Mouse (Mus musculus) stomach, embryonic 14.5 days (tissue): ENCODE data around the gene Slfn14. TPM values are rescaled to one million over a fixed set of nuclear protein-coding genes. Genes with fewer than 3 reads are reported as not detected.

Source experiments
- ATAC-seq: fragments of 200-750 bp; cut with Nextera tagmentation; 2 replicates; pipeline ENCODE4 v1.8.0; 2017; ENCODE audit warnings: low read depth, moderate TSS enrichment; ENCODE audit not compliant: insufficient number of reproducible peaks, insufficient read depth, low FRiP score
- H3K27ac ChIP-seq: fragments of 300-500 bp; sonication (generic); 2 replicates; pipeline ENCODE4 v1.5.1; 2014; ENCODE audit warnings: mild to moderate bottlenecking, low read length, moderate library complexity, mixed read lengths
- H3K27me3 ChIP-seq: fragments of 300-500 bp; sonication (generic); 2 replicates; pipeline ENCODE4 v1.6.1; 2014; ENCODE audit warnings: low read length, control low read depth, mixed read lengths; ENCODE audit not compliant: control insufficient read depth, insufficient read depth
- H3K36me3 ChIP-seq: fragments of 300-500 bp; sonication (generic); 2 replicates; pipeline ENCODE4 v1.6.1; 2014; ENCODE audit warnings: mild to moderate bottlenecking, control low read depth, low read length, moderate library complexity, mixed read lengths; ENCODE audit not compliant: control insufficient read depth, insufficient read depth
- H3K4me1 ChIP-seq: fragments of 300-500 bp; sonication (generic); 2 replicates; pipeline ENCODE4 v1.6.1; 2014; ENCODE audit warnings: low read length, control low read depth, mixed read lengths; ENCODE audit not compliant: control insufficient read depth, insufficient read depth
- H3K4me2 ChIP-seq: fragments of 300-500 bp; sonication (generic); replicated peaks from 2 replicates; pipeline ENCODE4 v1.6.1; 2014; ENCODE audit warnings: low read depth, low read length, control low read depth
- H3K4me3 ChIP-seq: fragments of 300-500 bp; sonication (generic); 2 replicates; pipeline ENCODE4 v1.5.1; 2014; ENCODE audit warnings: low read depth, low read length, control low read depth
- H3K9ac ChIP-seq: fragments of 300-500 bp; sonication (generic); replicated peaks from 2 replicates; pipeline ENCODE4 v1.6.1; 2014; ENCODE audit warnings: low read depth, mild to moderate bottlenecking, control low read depth, low read length, moderate library complexity, mixed read lengths
- H3K9me3 ChIP-seq: fragments of 300-500 bp; sonication (generic); 2 replicates; pipeline ENCODE4 v1.6.1; 2016; ENCODE audit warnings: low read depth, low read length, control low read depth; ENCODE audit not compliant: control insufficient read depth
- WGBS: fragments of 180-500 bp; shearing (Covaris S2); extraction: QIAGEN DNeasy Blood & Tissue Kit; methylation state at CpG from one replicate; pipeline ENCODE4 v1.1.7; 2014; 5-methylcytosine and 5-hydroxymethylcytosine counted together
- polyA plus RNA-seq: library from polyadenylated mRNA; unstranded; fragments of >200 nt; fragmentation: Nextera tagmentation; extraction: Ambion mirVana; gene quantifications from 2 replicates; pipeline ENCODE4 v1.2.1, GENCODE M21; 2014

The Slfn14 gene
- polyA plus RNA-seq, 1 experiment from 2014 or later, result 0.14 TPM

DNA sequence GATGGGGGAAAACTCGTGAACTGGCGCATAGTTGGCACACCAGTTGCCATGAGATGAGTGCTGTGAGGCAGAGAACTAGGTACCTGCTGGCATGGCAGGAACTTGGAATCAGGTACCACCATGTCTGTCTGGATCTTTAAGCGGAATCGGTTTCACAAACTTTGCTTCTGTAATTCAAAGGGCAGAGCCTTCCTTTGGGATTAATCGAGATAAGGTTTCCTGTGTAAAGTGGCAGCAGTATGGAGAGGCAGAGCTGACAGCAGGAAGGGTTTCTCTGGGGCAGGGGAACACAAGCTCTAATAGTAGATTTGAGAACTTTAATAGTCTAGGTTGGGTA lies 5.7 kb upstream of the Slfn14 start:
- Histone ChIP-seq H3K4me3 (peak overlapping the region; percentile 43), H3K4me1 (peaks cover 12% of the 10 kb centered on the region; the same call in 1 of the 2 replicates), H3K9me3 (no peaks in the 10 kb centered on the region), H3K27ac (no peak overlapping the region), H3K36me3 (peaks cover 11% of the 10 kb centered on the region), H3K27me3 (no peaks in the 10 kb centered on the region), H3K9ac (peak overlapping the region; percentile 60), H3K4me2 (peak overlapping the region; percentile 54)
- WGBS, result 0% methylated on average over 5 of the region's 5 CpGs
- ATAC-seq, result no peak

DNA sequence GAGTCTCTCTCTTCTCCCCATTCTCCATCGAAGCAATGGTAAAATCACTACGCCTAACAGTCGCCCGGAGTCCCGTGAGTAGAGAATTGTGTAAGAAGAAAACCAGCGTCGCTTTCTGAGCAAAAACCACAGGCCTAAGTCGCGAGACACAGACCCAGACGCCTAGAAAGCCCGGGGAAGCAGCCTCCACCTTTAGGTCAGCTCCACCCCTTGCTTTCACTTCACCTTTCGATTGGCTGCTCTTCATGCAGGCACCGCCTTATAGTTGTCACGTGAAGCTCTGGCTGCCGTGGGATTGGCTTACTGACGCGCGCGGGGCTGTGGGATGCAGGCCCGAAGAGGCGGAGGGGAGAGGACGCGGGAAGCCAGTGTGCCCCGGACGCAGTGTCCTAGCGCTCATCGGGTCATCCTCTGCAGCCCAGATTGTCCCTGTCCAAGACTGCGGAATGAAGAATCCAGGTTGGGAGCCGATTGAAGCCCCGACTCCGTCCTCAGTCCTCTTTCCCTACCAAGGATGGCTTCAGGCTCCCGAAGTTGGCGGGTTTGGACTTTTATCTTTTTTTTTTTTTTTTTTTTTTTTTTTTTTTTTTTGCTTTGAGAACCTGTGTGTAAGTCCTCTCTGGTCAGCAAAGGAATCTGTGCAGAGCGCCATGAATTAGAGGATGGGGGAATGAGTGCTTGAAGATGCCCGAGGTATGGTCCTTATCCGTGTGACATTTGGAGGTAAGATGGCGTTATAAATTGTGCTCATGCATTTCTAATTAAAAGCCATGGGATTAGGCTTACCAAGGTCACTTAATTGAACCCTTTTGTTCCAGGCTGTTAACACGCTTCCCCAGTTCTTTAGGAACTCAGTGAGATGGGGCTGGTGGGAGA lies 5.1 kb upstream of the Slfn14 start:
- H3K9me3 ChIP-seq, result no peaks in the 10 kb centered on the region
- H3K9ac ChIP-seq, result peak overlapping the region; percentile 60
- peaks cover 12% of the 10 kb centered on the region; the same call in 1 of the 2 replicates for H3K4me1 ChIP-seq
- peak overlapping the region; percentile 68 for H3K27ac ChIP-seq
- peaks cover 11% of the 10 kb centered on the region for H3K36me3 ChIP-seq
- peak overlapping the region; percentile 54 for H3K4me2 ChIP-seq
- ATAC-seq, result peak; percentile 100
- under 1% methylated on average over 38 of the region's 38 CpGs for WGBS
- no peaks in the 10 kb centered on the region for H3K27me3 ChIP-seq
- H3K4me3 ChIP-seq, result peak overlapping the region; percentile 43

DNA sequence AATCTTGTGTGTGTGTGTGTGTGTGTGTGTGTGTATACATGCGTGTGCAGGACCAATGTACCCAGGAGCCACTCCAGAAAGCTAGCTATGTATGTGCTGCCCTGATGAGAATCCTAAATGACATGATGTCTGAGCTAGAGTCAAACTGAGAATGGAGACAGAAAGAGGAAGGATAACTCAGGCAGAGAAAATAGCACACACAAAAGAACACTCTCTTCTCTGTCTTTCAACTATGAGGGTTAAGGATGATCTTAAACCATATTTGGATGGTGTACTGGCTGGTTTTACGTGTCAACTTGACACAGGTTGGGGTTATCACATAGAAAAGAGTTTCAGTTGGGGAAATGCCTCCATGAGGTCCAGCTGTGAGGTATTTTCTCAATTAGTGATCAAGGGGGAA lies 3.1 kb upstream of the Slfn14 start:
- no peak for ATAC-seq
- Histone ChIP-seq H3K4me3 (no peak overlapping the region), H3K4me2 (no peak overlapping the region), H3K9ac (no peak overlapping the region), H3K27ac (no peak overlapping the region), H3K36me3 (no peaks in the 10 kb centered on the region), H3K4me1 (peaks cover 12% of the 10 kb centered on the region; the same call in 1 of the 2 replicates), H3K27me3 (no peaks in the 10 kb centered on the region), H3K9me3 (no peaks in the 10 kb centered on the region)
- WGBS, result 79% methylated on average over 2 of the region's 2 CpGs

- Histone ChIP-seq H3K36me3 (no peaks in the 10 kb centered on the region), H3K9ac (no peak overlapping the region), H3K27me3 (no peaks in the 10 kb centered on the region), H3K4me2 (no peak overlapping the region), H3K4me3 (no peak overlapping the region), H3K9me3 (no peaks in the 10 kb centered on the region), H3K27ac (no peak overlapping the region), H3K4me1 (peaks cover 12% of the 10 kb centered on the region; the same call in 1 of the 2 replicates)
- ATAC-seq, result no peak
- 88% methylated on average over 5 of the region's 5 CpGs for WGBS
Observed at GRCm38 (mm10) chr11:83289036-83289435, 2.5 kb upstream of the Slfn14 start.

DNA sequence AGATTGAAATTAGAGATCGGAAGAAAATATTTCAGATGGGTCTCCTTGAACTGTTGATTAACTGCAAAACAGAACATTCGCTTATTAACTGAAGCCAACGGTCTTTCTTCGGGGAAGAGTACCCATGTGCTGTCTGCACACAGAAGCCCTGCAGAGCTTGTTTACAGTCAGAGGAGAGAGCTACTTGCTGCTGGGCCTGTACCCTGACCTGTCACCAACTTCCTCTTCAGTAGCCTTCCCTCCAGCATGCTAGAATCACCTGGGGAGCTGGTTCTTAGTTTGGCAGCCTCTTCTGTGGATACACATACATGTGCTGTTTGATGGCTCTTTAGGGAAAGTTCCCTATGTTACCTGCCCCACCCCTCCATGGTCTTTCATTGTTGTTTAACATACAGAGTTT lies 899 bp downstream of the Slfn14 start:
- no peak overlapping the region for H3K4me3 ChIP-seq
- H3K27me3 ChIP-seq, result no peaks in the 10 kb centered on the region
- 90% methylated on average over 4 of the region's 4 CpGs for WGBS
- no peaks in the 10 kb centered on the region for H3K9me3 ChIP-seq
- no peak overlapping the region for H3K4me2 ChIP-seq
- no peak overlapping the region for H3K27ac ChIP-seq
- ATAC-seq, result no peak
- H3K4me1 ChIP-seq, result no peaks in the 10 kb centered on the region
- H3K9ac ChIP-seq, result no peak overlapping the region
- no peaks in the 10 kb centered on the region for H3K36me3 ChIP-seq

DNA sequence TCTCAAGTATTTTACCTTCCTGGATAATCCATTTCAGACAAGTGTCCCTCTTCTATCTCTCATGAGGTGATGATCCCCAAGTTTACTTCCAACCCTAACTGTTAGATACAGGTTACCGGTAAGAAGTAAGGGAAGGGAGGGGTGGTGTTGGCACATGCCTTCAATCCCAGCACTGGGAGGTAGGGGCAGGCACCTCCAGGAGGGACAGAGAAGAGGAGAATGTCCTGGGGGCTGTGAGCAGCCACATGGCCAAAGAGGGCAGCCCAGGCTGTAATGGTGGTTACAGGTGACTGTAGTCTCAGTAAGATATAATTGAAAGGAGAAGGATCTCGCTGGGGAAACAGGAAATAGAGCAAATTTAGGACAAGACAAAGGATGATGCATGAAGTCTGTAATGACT lies 4.4 kb downstream of the Slfn14 start:
- Histone ChIP-seq H3K9ac (no peak overlapping the region), H3K4me2 (no peak overlapping the region), H3K4me1 (no peaks in the 10 kb centered on the region), H3K27me3 (no peaks in the 10 kb centered on the region), H3K36me3 (no peaks in the 10 kb centered on the region), H3K27ac (no peak overlapping the region), H3K4me3 (no peak overlapping the region), H3K9me3 (no peaks in the 10 kb centered on the region)
- ATAC-seq, result no peak
- WGBS, result 53% methylated on average over 2 of the region's 2 CpGs

GRCm38 (mm10) chr11:83279691-83280090 lies 6.8 kb downstream of the Slfn14 start:
- 65% methylated on average over 6 of the region's 6 CpGs for WGBS
- Histone ChIP-seq H3K27me3 (no peaks in the 10 kb centered on the region), H3K27ac (no peak overlapping the region), H3K36me3 (no peaks in the 10 kb centered on the region), H3K4me1 (no peaks in the 10 kb centered on the region), H3K9ac (no peak overlapping the region), H3K4me3 (no peak overlapping the region), H3K4me2 (no peak overlapping the region), H3K9me3 (no peaks in the 10 kb centered on the region)
- ATAC-seq, result no peak

DNA sequence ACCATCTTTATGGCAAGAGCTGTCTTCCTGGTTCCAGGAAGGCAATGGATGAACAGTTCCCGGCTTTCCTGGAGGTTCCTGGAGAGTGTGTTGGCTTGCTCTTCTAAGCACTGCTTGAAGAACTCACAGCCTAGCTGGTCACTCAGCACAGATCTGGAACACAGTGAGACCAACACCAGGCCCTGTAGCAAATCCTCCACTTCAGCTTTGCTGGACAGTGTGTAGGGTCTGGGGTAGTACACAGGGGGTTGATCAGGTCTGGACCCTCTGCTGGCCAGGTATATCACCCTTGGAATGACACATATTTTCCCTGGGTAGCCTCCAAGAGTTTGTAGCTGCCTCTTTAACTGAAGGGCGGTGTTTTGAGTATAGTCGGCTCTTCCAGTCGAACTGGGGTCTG lies 7.5 kb downstream of the Slfn14 start:
- no peaks in the 10 kb centered on the region for H3K27me3 ChIP-seq
- no peak overlapping the region for H3K9ac ChIP-seq
- no peak for ATAC-seq
- no peak overlapping the region for H3K27ac ChIP-seq
- H3K4me1 ChIP-seq, result no peaks in the 10 kb centered on the region
- no peak overlapping the region for H3K4me3 ChIP-seq
- no peaks in the 10 kb centered on the region for H3K36me3 ChIP-seq
- H3K9me3 ChIP-seq, result no peaks in the 10 kb centered on the region
- no peak overlapping the region for H3K4me2 ChIP-seq
- WGBS, result 74% methylated on average over 4 of the region's 4 CpGs

DNA sequence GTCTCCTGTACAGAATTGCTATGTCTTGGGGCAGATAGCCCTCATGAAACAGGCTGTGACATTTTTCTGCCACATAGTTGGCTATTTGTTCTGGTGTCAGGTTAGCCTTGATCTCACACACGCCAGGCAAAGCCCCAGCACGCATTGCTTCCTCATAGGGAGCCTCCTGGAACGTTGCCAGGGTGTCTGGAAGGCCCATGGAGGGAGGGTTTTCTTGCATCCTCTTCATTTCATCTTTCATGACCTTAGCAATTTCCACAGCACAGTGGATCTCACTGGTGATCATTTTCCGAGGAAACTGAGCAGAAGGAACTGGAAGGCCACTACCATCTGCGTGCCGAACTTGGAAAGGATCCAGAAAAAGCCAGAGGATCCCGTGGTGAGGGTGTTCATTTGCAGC lies 10.3 kb downstream of the Slfn14 start:
- H3K4me3 ChIP-seq, result no peak overlapping the region
- WGBS, result 57% methylated on average over 7 of the region's 7 CpGs
- no peaks in the 10 kb centered on the region for H3K4me1 ChIP-seq
- H3K9me3 ChIP-seq, result no peaks in the 10 kb centered on the region
- no peaks in the 10 kb centered on the region for H3K27me3 ChIP-seq
- no peak overlapping the region for H3K27ac ChIP-seq
- H3K4me2 ChIP-seq, result no peak overlapping the region
- ATAC-seq, result no peak
- no peak overlapping the region for H3K9ac ChIP-seq
- H3K36me3 ChIP-seq, result no peaks in the 10 kb centered on the region
